Mouse (Mus musculus) splenic B cell, adult 2 months (primary cell): Measurements from ENCODE around the gene Lipe.
A peak's percentile ranks its signal among the peaks of the same experiment; 100 is the strongest.
"Not testable (repeated sequence)": the region's sequence is repeated elsewhere in the genome, so short reads cannot be mapped to it uniquely, and the experiment has no call there.

Source experiments
- DNase-seq: peaks from one replicate; pipeline ENCODE4 v3.0.0-alpha.2; 2011; ENCODE audit warnings: low read depth, low spot score
- H3K27me3 ChIP-seq: 2 replicates; pipeline ENCODE4 v1.6.1; 2012; ENCODE audit warnings: mild to moderate bottlenecking, low read length, moderate library complexity, mixed read lengths; ENCODE audit not compliant: control insufficient read depth, poor library complexity, insufficient read depth, severe bottlenecking
- H3K36me3 ChIP-seq: 2 replicates; pipeline ENCODE4 v1.6.1; 2012; ENCODE audit warnings: mild to moderate bottlenecking, low read length, moderate library complexity, mixed read lengths; ENCODE audit not compliant: control insufficient read depth, poor library complexity, insufficient read depth, severe bottlenecking

Gene Lipe

GRCm38 (mm10) chr7:25427144-25427543, 28.6 kb upstream of the Lipe start:
- Histone ChIP-seq H3K36me3 (no peaks in the 10 kb centered on the region), H3K27me3 (no peaks in the 10 kb centered on the region)
- no peak for DNase-seq

DNA sequence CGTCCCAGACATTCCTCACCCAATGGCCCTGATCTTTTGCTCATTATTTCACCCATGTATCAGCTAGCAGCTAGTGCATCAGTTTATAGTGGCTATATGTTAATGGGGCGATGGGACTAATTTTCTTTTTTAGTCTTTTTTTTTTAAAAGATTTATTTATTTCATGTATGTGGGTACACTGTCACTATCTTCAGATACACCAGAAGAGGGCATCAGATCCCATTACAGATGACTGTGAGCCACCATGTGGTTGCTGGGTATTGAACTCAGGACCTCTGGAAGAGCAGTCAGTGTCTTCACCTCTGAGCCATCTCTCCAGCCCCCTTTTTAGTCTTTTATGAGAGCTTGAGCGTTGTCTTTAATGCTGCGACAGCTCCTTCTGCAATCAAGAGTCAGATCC, 27.9 kb upstream of the Lipe start:
- DNase-seq, H3K36me3 ChIP-seq, H3K27me3 ChIP-seq: not testable (repeated sequence)

DNA sequence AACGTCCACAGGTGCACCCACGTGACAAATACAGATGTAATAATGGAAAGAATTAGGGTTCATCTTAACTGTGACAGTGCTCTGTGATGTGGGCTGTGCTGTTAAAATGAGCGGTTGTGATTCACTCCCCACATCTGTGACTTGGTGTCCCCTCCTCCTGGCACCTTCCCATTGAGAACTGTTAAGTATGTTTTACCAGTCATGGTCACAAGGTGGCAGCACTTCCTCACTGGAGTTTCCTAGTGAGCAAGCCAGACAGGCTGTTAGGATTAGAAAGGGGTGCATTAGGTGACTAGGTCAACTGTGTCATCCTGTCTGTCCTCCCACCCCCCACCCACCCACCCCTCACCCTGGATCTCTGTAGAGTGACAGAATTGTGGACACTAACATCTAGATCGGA, 25.9 kb upstream of the Lipe start:
- H3K27me3 ChIP-seq: no peaks in the 10 kb centered on the region
- DNase-seq: peak; percentile 93

DNA sequence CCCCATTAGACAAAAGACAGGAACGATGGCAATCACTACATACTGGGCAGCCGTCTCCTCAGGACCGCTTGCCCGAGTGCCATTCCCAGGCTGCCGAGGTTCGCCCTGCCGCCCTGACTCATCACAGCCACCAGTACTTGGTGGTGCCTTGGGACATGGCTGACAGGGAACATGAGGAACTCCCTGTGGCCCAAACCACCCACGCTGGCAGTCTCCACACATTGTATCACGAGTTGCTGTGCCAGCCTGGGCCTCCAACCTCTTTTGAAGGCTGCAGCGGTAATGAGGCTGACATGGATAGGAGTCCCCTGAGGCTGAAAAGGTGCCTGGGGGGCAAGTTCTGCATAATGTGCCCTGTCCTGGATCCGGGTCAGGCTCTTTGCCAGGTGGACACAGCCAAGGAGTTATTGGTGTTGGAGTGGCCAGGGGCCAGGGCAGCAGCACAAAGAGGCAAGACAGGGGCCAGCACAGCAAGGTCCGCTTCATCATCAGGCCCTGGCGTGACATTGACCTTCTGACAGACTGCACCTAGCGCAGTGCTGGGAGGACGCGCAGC, 23.9 kb upstream of the Lipe start:
- Histone ChIP-seq H3K27me3 (no peaks in the 10 kb centered on the region), H3K36me3 (no peaks in the 10 kb centered on the region)
- no peak for DNase-seq

More for the DNA sequence above, 25.9 kb upstream of the Lipe start:
- no peaks in the 10 kb centered on the region for H3K36me3 ChIP-seq

GRCm38 (mm10) chr7:25419943-25420342, 21.4 kb upstream of the Lipe start:
- no peak for DNase-seq
- H3K27me3 ChIP-seq: no peaks in the 10 kb centered on the region

GRCm38 (mm10) chr7:25419536-25419935, 21.0 kb upstream of the Lipe start:
- Histone ChIP-seq H3K36me3 (no peaks in the 10 kb centered on the region), H3K27me3 (no peaks in the 10 kb centered on the region)

More at GRCm38 (mm10) chr7:25419943-25420342, 21.4 kb upstream of the Lipe start:
- no peaks in the 10 kb centered on the region for H3K36me3 ChIP-seq

GRCm38 (mm10) chr7:25417597-25417996, 19.1 kb upstream of the Lipe start:
- no peaks in the 10 kb centered on the region for H3K36me3 ChIP-seq
- no peaks in the 10 kb centered on the region for H3K27me3 ChIP-seq
- DNase-seq: peak; percentile 77

More at GRCm38 (mm10) chr7:25419536-25419935, 21.0 kb upstream of the Lipe start:
- DNase-seq: no peak

- Histone ChIP-seq H3K36me3 (no peaks in the 10 kb centered on the region), H3K27me3 (no peaks in the 10 kb centered on the region)
- no peak for DNase-seq
Measured at GRCm38 (mm10) chr7:25412833-25413441, 14.4 kb upstream of the Lipe start, which contains the start of gene Cxcl17. Cxcl17 (minus strand) TSS chr7:25412886.

- no peaks in the 10 kb centered on the region for H3K36me3 ChIP-seq
- no peaks in the 10 kb centered on the region for H3K27me3 ChIP-seq
- no peak for DNase-seq
Measured at GRCm38 (mm10) chr7:25411861-25412260, 13.4 kb upstream of the Lipe start.

- Histone ChIP-seq H3K27me3 (no peaks in the 10 kb centered on the region), H3K36me3 (no peaks in the 10 kb centered on the region)
- DNase-seq: no peak
Measured at GRCm38 (mm10) chr7:25410969-25411615, 12.6 kb upstream of the Lipe start.

- Histone ChIP-seq H3K36me3 (no peaks in the 10 kb centered on the region), H3K27me3 (no peaks in the 10 kb centered on the region)
- peak; percentile 66 for DNase-seq
Measured at GRCm38 (mm10) chr7:25409114-25409760, 10.7 kb upstream of the Lipe start.

DNA sequence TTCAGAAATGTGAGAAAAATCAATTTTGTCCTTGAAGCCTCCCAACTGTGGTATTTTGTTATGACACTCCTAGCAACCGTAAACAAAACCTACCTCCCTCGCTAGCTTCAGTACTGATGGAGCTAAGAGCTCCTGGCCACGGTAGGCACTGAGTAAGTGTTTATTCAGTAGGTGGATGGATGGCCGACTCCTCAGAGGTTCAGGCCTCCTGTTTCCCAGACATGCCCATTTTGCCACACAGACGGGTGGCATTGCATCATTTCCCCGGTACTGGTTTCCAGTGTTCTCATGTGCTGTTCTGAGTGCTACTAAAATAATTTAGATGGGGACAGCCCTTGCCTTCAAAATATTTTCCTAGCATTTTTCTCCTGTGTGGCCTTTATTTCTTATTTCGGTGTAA, 8.0 kb upstream of the Lipe start:
- no peaks in the 10 kb centered on the region for H3K36me3 ChIP-seq
- no peak for DNase-seq
- H3K27me3 ChIP-seq: no peaks in the 10 kb centered on the region

DNA sequence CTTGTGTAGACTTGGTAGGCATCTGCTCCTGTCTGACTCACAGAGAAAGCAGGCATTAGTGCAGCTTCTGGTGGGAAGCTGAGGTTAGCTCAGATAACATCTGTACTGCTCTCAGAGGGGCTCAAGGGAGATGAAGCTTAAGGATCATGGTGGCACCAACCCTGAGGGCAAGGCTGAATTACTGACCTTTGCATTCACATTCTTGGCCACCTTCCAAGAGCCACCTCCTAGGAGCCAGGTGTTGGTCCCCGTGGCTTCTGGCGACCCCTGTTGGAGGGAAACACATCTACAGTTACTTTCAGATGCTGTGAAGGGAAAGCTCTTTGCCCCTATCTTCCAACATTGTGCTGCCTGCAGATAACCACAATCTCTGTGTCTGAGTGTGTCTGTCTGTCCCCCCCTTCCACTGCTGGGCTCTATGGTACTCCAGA, 4.2 kb upstream of the Lipe start:
- H3K36me3 ChIP-seq: no peaks in the 10 kb centered on the region
- no peaks in the 10 kb centered on the region for H3K27me3 ChIP-seq
- DNase-seq: peak; percentile 79

DNA sequence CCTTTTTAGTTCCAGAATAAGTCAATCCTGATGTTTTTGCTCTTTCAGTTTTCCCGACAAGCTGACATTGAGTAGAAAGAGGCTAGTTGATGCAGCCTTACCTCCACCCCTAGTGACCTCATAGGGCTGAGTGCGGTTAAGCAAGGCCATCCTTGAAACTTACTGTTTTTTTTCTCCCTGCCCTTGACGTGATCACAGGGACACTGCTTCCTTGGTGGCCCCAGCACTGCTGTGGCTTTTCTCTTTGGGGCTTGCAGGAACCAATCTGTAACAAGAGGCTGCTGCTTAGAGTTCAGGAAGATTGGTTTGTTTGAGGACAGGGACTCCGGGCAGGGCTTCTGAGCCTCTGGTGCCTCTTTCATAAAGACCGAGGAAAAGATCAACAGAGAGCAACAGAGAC, 3.5 kb upstream of the Lipe start:
- no peaks in the 10 kb centered on the region for H3K36me3 ChIP-seq
- no peak for DNase-seq
- no peaks in the 10 kb centered on the region for H3K27me3 ChIP-seq

DNA sequence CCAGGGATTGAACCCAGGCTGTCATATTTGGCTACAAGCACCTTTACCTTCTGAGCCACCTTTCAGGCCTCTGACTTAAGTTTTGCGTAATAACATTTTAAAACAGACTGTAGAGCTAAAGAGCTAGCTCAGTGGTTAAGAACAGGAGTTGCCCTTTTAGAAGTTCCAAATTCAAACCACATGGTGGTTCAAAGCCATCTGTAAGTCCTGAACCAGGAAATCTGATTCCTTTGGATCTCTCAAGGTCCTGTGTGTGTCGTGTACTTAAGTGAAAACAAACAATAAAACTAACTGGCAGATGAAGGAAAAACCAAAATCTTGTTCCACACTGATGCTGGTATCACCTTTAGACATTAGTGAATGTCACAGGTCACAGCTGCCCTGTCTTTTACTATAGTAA, 3.0 kb upstream of the Lipe start:
- no peak for DNase-seq
- H3K36me3 ChIP-seq: no peaks in the 10 kb centered on the region
- no peaks in the 10 kb centered on the region for H3K27me3 ChIP-seq
